Mouse (Mus musculus): ENCODE data around the gene Tmtc2.

GRCm38 (mm10) chr10:105595480-105596102 is 21.3 kb upstream of the Tmtc2 start:
- no peak for TF ChIP-seq CTCF (IDR thresholded peaks at IDR 0.05; ENCODE audit: low read depth, low read length)
- no peak for TF ChIP-seq POLR2A (IDR thresholded peaks at IDR 0.05; ENCODE audit: extremely low read depth, insufficient read depth, low read length)
